Mouse (Mus musculus) bone marrow macrophage, adult 2 months (primary cell): ENCODE results near the gene Ptprm.

Source experiments
- CTCF ChIP-seq: IDR thresholded peaks from 2 replicates; pipeline ENCODE4 v1.5.1; 2012; ENCODE audit warnings: low read depth, mild to moderate bottlenecking, low read length, moderate library complexity
- POLR2A ChIP-seq: IDR thresholded peaks from 2 replicates; pipeline ENCODE4 v1.6.1; 2012; ENCODE audit warnings: mild to moderate bottlenecking, low read depth, low read length, borderline replicate concordance

- no peak for TF ChIP-seq POLR2A
- TF ChIP-seq CTCF: no peak
Measured at GRCm38 (mm10) chr17:66733541-66733940, 620.7 kb downstream of the Ptprm start.
